ENCODE assay signal across 9 mouse cellular contexts in the genomic region with DNA sequence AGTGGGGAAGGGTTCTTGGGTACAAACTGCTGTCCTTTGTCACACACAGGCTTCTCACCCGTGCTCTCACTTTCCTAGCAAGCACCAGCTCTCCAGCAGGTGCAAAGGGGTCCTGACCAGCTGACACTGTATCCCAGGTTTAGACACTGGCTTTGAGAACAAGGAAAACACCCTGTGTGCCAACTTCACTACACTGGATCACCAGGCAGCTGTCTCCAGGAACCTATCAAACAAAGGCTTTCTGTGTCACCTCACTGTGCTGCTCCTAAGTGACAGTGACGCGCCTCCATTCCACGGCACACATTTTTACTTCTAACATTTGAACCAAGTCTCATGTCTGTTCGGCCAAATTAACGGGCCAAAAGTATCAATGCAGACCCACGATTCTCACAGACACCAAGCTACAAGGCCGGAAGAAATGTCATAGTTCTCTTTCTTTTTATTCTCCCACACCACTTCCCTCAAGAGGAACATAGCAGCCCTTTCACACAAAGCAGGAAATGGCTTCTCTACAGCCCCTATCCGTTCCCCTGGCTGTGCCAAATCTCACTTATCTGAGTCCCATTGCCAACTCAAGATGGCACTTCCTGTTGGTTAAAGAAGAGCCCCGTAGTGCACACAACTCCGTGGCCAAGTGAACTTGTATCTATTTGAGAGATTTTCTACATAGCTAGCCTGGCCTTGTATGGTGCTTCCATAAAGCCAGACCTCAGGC. TPM values are rescaled to one million over a fixed set of nuclear protein-coding genes. Genes with fewer than 3 reads are reported as not detected.
DNase-seq lines count a peak whose midpoint lies in the region; ATAC-seq and TF ChIP-seq lines count a peak whose summit lies in the region.
"Had no signal": no experiment of that assay in that cellular context is flagged by ENCODE, and none has a peak within 500 bp of the region (broad histone marks: within the 10 kb centered on the region; RNA-seq: fewer than 3 reads in every experiment).

No protein-coding gene starts in this region.

- no peak for DNase-seq in kidney, postnatal 10 days
- DNase-seq in Muller cell, postnatal 12 days (ENCODE audit: inconsistent ontology term): peak; percentile 52
- DNase-seq in forebrain, postnatal 0 days: no peak
- no peak for DNase-seq in adrenal gland, adult 2 months
- no peak for DNase-seq in adipocyte (ENCODE audit: low spot score)
- DNase-seq in cerebellum, adult 11 months: no peak

- no peak overlapping the region for H3K4me2 ChIP-seq in kidney, embryonic 15.5 days
- no peak overlapping the region for H3K4me2 ChIP-seq in forebrain, postnatal 0 days (ENCODE audit: low read depth)
- H3K4me2 ChIP-seq: limb, embryonic 13.5 days had no signal

- no peak overlapping the region for H3K9ac ChIP-seq in kidney, embryonic 15.5 days
- H3K9ac ChIP-seq in forebrain, postnatal 0 days: no peak overlapping the region
- H3K9ac ChIP-seq: limb, embryonic 13.5 days had no signal

- TF ChIP-seq CTCF in forebrain, postnatal 0 days (IDR thresholded peaks at IDR 0.05; ENCODE audit: low read depth): no peak

- no peaks in the 10 kb centered on the region for H3K27me3 ChIP-seq in kidney, embryonic 15.5 days
- no peaks in the 10 kb centered on the region for H3K27me3 ChIP-seq in forebrain, postnatal 0 days (ENCODE audit: insufficient read depth, low read length)
- H3K27me3 ChIP-seq: limb, embryonic 13.5 days had no signal

- 77% methylated on average over 11 of the region's 11 CpGs for WGBS in kidney, embryonic 15.5 days
- 57% methylated on average over 11 of the region's 11 CpGs for WGBS in forebrain, postnatal 0 days

- H3K9me3 ChIP-seq in kidney, embryonic 15.5 days (replicated peaks): no peaks in the 10 kb centered on the region
- H3K9me3 ChIP-seq in forebrain, postnatal 0 days (ENCODE audit: low read length): no peaks in the 10 kb centered on the region
- H3K9me3 ChIP-seq: limb, embryonic 13.5 days had no signal

- H3K4me1 ChIP-seq in kidney, embryonic 15.5 days: no peaks in the 10 kb centered on the region
- no peaks in the 10 kb centered on the region for H3K4me1 ChIP-seq in forebrain, postnatal 0 days (ENCODE audit: insufficient read depth)
- H3K4me1 ChIP-seq: limb, embryonic 13.5 days had no signal

- no peak overlapping the region for H3K27ac ChIP-seq in kidney, embryonic 15.5 days
- H3K27ac ChIP-seq in forebrain, postnatal 0 days (ENCODE audit: low read depth, low read length): no peak overlapping the region
- H3K27ac ChIP-seq: limb, embryonic 13.5 days had no signal

- peaks cover 35% of the 10 kb centered on the region for H3K36me3 ChIP-seq in kidney, embryonic 15.5 days
- peaks cover 68% of the 10 kb centered on the region for H3K36me3 ChIP-seq in forebrain, postnatal 0 days (ENCODE audit: insufficient read depth)

- 0 out of 2 replicates have a peak, but pooled peaks have one; percentile 30 for ATAC-seq in kidney, embryonic 15.5 days (replicated peaks; ENCODE audit: low FRiP score)
- ATAC-seq in forebrain, postnatal 0 days: peak; percentile 46
- peak; percentile 40 for ATAC-seq in monocyte, adult 5-6 weeks (replicated peaks; ENCODE audit: insufficient number of reproducible peaks, low FRiP score, low TSS enrichment, poor library complexity, severe bottlenecking)

- no peak overlapping the region for H3K4me3 ChIP-seq in kidney, embryonic 15.5 days (replicated peaks)
- no peak overlapping the region for H3K4me3 ChIP-seq in forebrain, postnatal 0 days (ENCODE audit: low read depth, low read length)
- H3K4me3 ChIP-seq: limb, embryonic 13.5 days had no signal

RNA-seq across cellular contexts. Expression of a gene that starts 41.7 kb away (rescaled TPM):
- polyA plus RNA-seq in kidney, embryonic 15.5 days (2015; fragmentation: Nextera tagmentation; extraction: Ambion mirVana): 5.5 and 6.8 TPM in 2 replicates
- total RNA-seq in forebrain, postnatal 0 days (2014; rRNA removed): 14.5 and 15.4 TPM in 2 replicates
- 5.5 and 8.4 TPM in 2 replicates for polyA plus RNA-seq in forebrain, postnatal 0 days (2015; fragmentation: Nextera tagmentation; extraction: Ambion mirVana)
- 32.5 to 104 TPM (median 38.1 TPM) in 3 replicates for total RNA-seq in monocyte, adult 5-6 weeks (2017)
- total RNA-seq in adrenal gland, adult 2 months (2021): 100 to 1,000 TPM in 1 of 2 experiments, 10 to 100 TPM in 1; 72.2 to 100 TPM
- 35.4 and 36.8 TPM in 2 replicates for polyA plus RNA-seq in adrenal gland, adult 2 months (2012; rRNA removed)
